Comparison of ENCODE assay signal across 8 mouse cellular contexts in the genomic region with DNA sequence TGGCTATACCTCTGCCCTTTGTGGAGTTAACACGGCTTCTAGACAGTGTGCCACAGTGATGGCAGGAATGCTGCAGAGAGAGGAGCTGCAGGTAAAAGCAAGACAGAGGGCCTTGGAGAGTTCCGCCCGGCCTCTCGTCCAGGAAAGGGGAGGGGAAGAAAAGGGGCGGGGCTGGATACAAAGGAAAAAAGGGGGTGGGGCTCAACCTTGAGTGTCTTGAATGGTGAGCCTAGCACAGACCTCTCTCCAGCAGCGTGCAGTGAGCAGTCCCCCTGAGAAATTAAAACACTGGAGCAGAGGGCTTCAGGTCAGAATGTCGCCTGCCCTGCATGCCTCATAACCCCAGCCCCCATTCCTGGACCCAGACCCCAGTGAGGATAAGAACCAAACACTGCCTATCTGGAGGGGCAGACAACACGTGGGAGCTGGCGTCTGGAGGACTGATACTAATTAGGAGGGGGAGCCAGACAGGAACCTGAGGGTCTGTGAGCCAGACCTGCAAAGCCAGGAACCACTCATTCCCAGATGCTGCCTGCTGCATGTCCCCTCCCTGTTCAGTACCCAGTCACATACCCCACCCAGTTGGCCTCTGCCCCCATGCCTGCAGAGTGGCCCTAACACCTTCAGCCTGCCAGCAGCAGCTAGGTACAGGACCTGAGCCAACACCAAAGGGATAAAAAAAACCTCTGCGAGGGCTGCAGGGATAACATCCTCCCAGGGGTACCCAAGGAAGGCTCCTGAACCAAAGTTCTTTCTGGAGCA. TPM values are rescaled to one million over a fixed set of nuclear protein-coding genes. Genes with fewer than 3 reads are reported as not detected.
DNase-seq lines count a peak whose midpoint lies in the region; ATAC-seq lines count a peak whose summit lies in the region.

No protein-coding gene starts in this region.

- peak; percentile 89 for ATAC-seq in forebrain, embryonic 11.5 days (replicated peaks; ENCODE audit: low FRiP score)
- peak; percentile 59; the same call in 1 of the 2 replicates for ATAC-seq in hindbrain, embryonic 14.5 days (ENCODE audit: low FRiP score)
- ATAC-seq in activated CD4-positive, CD25-positive, alpha-beta regulatory T cell, adult 4 months: no peak

- peak overlapping the region; percentile 55; the same call in 1 of the 2 replicates for H3K27ac ChIP-seq in forebrain, embryonic 11.5 days (ENCODE audit: low read depth, low read length)
- no peak overlapping the region for H3K27ac ChIP-seq in hindbrain, embryonic 14.5 days

- peak overlapping the region; percentile 11; the same call in 1 of the 2 replicates for H3K4me3 ChIP-seq in forebrain, embryonic 11.5 days (ENCODE audit: low read depth, low read length)
- H3K4me3 ChIP-seq in hindbrain, embryonic 14.5 days (replicated peaks; ENCODE audit: low read length): no peak overlapping the region

- no peaks in the 10 kb centered on the region for H3K9me3 ChIP-seq in forebrain, embryonic 11.5 days (ENCODE audit: control insufficient read depth, low read length)
- H3K9me3 ChIP-seq in hindbrain, embryonic 14.5 days (ENCODE audit: control insufficient read depth, low read length): no peaks in the 10 kb centered on the region

- no peaks in the 10 kb centered on the region for H3K36me3 ChIP-seq in forebrain, embryonic 11.5 days (ENCODE audit: control insufficient read depth, insufficient read depth, low read length)
- H3K36me3 ChIP-seq in hindbrain, embryonic 14.5 days (replicated peaks; ENCODE audit: control insufficient read depth, insufficient read depth): no peaks in the 10 kb centered on the region

- WGBS in forebrain, embryonic 11.5 days: 7% methylated on average over 10 of the region's 10 CpGs
- WGBS in hindbrain, embryonic 14.5 days: 6% methylated on average over 9 of the region's 10 CpGs

- DNase-seq in embryo, embryonic 10 days (ENCODE audit: low spot score): peak; percentile 73
- DNase-seq in forebrain, embryonic 11.5 days (ENCODE audit: low spot score): peak; percentile 84
- DNase-seq in hindbrain, embryonic 14.5 days (ENCODE audit: low spot score): no peak
- peak; percentile 76 for DNase-seq in mesoderm, embryonic 11.5 days (ENCODE audit: low read depth, low spot score)
- DNase-seq in left cerebral cortex, postnatal 14 days (ENCODE audit: low spot score in 2 of 2): no peak
- DNase-seq in urinary bladder, adult 18-20 months (ENCODE audit: low spot score in 2 of 2): no peak
- no peak for DNase-seq in thymus, postnatal 25 days

- peak overlapping the region; percentile 49 for H3K9ac ChIP-seq in forebrain, embryonic 11.5 days (ENCODE audit: low read length)
- peak overlapping the region; percentile 1; the same call in 1 of the 2 replicates for H3K9ac ChIP-seq in hindbrain, embryonic 14.5 days

- intact Hi-C loops in left cerebral cortex, postnatal 14 days (cut with DNase I): no loop called here

- H3K4me1 ChIP-seq in forebrain, embryonic 11.5 days (replicated peaks; ENCODE audit: control insufficient read depth, insufficient read depth, low read length): peaks cover 6% of the 10 kb centered on the region
- 0 out of 2 replicates have a peak, but pooled peaks cover 8% of the 10 kb centered on the region for H3K4me1 ChIP-seq in hindbrain, embryonic 14.5 days (replicated peaks; ENCODE audit: control insufficient read depth, insufficient read depth, low read length)

- H3K27me3 ChIP-seq in forebrain, embryonic 11.5 days (ENCODE audit: control insufficient read depth, insufficient read depth, low read length): no peaks in the 10 kb centered on the region
- H3K27me3 ChIP-seq in hindbrain, embryonic 14.5 days (ENCODE audit: control insufficient read depth, insufficient read depth, low read length): no peaks in the 10 kb centered on the region

- peak overlapping the region; percentile 35 for H3K4me2 ChIP-seq in forebrain, embryonic 11.5 days (ENCODE audit: low read depth, low read length, severe bottlenecking)
- peak overlapping the region; percentile 26 for H3K4me2 ChIP-seq in hindbrain, embryonic 14.5 days (replicated peaks)

RNA-seq across cellular contexts. Expression of a gene that starts 40.2 kb away (rescaled TPM):
- 139 and 154 TPM in 2 replicates for polyA plus RNA-seq in forebrain, embryonic 11.5 days (2014; fragmentation: Nextera tagmentation; extraction: Ambion mirVana)
- polyA plus RNA-seq in hindbrain, embryonic 14.5 days (2014; fragmentation: Nextera tagmentation; extraction: Ambion mirVana): 64.0 and 66.1 TPM in 2 replicates
- total RNA-seq in left cerebral cortex, postnatal 14 days (2021): 10 to 100 TPM; 73.9 to 88.5 TPM
- 1 to 10 TPM; 1.6 to 2.2 TPM for polyA plus RNA-seq in activated CD4-positive, CD25-positive, alpha-beta regulatory T cell, adult 4 months (2017; shearing (Covaris generic))

Comparison
In these comparisons a context has a peak if more than half of its experiments do, and no peak if none do; other contexts are left out.
1. DNase-seq: peak in embryo, embryonic 10 days (single experiment), forebrain, embryonic 11.5 days (single experiment) and mesoderm, embryonic 11.5 days (single experiment); none in hindbrain, embryonic 14.5 days (single experiment), left cerebral cortex, postnatal 14 days (0 of 2), urinary bladder, adult 18-20 months (0 of 2) and thymus, postnatal 25 days (single experiment).
2. RNA of a gene that starts 40.2 kb away (polyA plus RNA-seq): 139 to 154 TPM in forebrain, embryonic 11.5 days and 64.0 to 66.1 TPM in hindbrain, embryonic 14.5 days; 1.6 to 2.2 TPM in activated CD4-positive, CD25-positive, alpha-beta regulatory T cell, adult 4 months; every median in the first group is over 10 times any median in the second.